Mouse (Mus musculus): ENCODE measurements around the gene Foxn3. TPM values are rescaled to one million over a fixed set of nuclear protein-coding genes. Genes with fewer than 3 reads are reported as not detected.

Foxn3 gene
- polyA plus RNA-seq, 1 experiment from 2014 or later = 90.0 TPM

- Histone ChIP-seq H3K36me3 (no peaks in the 10 kb centered on the region), H3K9me3 (no peaks in the 10 kb centered on the region), H3K4me1 (peaks cover 84% of the 10 kb centered on the region), H3K4me3 (no peak overlapping the region), H3K4me2 (replicated peaks) (no peak overlapping the region), H3K27ac (replicated peaks) (peak overlapping the region; percentile 90), H3K27me3 (no peaks in the 10 kb centered on the region), H3K9ac (replicated peaks) (no peak overlapping the region)
- 69% methylated on average over 12 of the region's 12 CpGs for WGBS
- ATAC-seq (ENCODE audit: low FRiP score, low read depth) = no peak
These were observed 232.5 kb downstream of the Foxn3 start for GRCm38 (mm10) chr12:99330822-99331285.

- Histone ChIP-seq H3K4me3 (no peak overlapping the region), H3K9me3 (no peaks in the 10 kb centered on the region), H3K9ac (replicated peaks) (peak overlapping the region; percentile 17; the same call in 1 of the 2 replicates), H3K27me3 (no peaks in the 10 kb centered on the region), H3K4me2 (replicated peaks) (peak overlapping the region; percentile 36), H3K27ac (replicated peaks) (peak overlapping the region; percentile 90), H3K36me3 (no peaks in the 10 kb centered on the region), H3K4me1 (peaks cover 78% of the 10 kb centered on the region)
- WGBS = 4% methylated on average over 20 of the region's 20 CpGs
- peak; percentile 81 for ATAC-seq (ENCODE audit: low FRiP score, low read depth)
These were observed 233.8 kb downstream of the Foxn3 start for GRCm38 (mm10) chr12:99329301-99330257.

- no peak for ATAC-seq (ENCODE audit: low FRiP score, low read depth)
- no peaks in the 10 kb centered on the region for H3K9me3 ChIP-seq
- no peak overlapping the region for H3K9ac ChIP-seq (replicated peaks)
- no peaks in the 10 kb centered on the region for H3K36me3 ChIP-seq
- no peak overlapping the region for H3K4me2 ChIP-seq (replicated peaks)
- H3K27ac ChIP-seq (replicated peaks) = no peak overlapping the region
- peaks cover 58% of the 10 kb centered on the region for H3K4me1 ChIP-seq
- WGBS = 66% methylated on average over 8 of the region's 8 CpGs
- H3K4me3 ChIP-seq = no peak overlapping the region
- H3K27me3 ChIP-seq = no peaks in the 10 kb centered on the region
These were observed 237.2 kb downstream of the Foxn3 start for GRCm38 (mm10) chr12:99326157-99326556.

GRCm38 (mm10) chr12:99321633-99322431 is 241.6 kb downstream of the Foxn3 start:
- Histone ChIP-seq H3K9me3 (peaks cover 2% of the 10 kb centered on the region; the same call in 1 of the 2 replicates), H3K4me2 (replicated peaks) (no peak overlapping the region), H3K4me1 (peaks cover 38% of the 10 kb centered on the region), H3K4me3 (no peak overlapping the region), H3K9ac (replicated peaks) (no peak overlapping the region), H3K36me3 (peaks cover 13% of the 10 kb centered on the region), H3K27me3 (no peaks in the 10 kb centered on the region), H3K27ac (replicated peaks) (no peak overlapping the region)
- WGBS = 86% methylated on average over 12 of the region's 12 CpGs
- no peak for ATAC-seq (ENCODE audit: low FRiP score, low read depth)

- Histone ChIP-seq H3K4me3 (no peak overlapping the region), H3K27ac (replicated peaks) (no peak overlapping the region), H3K27me3 (no peaks in the 10 kb centered on the region), H3K9me3 (peaks cover 10% of the 10 kb centered on the region; the same call in 1 of the 2 replicates), H3K9ac (replicated peaks) (no peak overlapping the region), H3K36me3 (peaks cover 19% of the 10 kb centered on the region), H3K4me1 (peaks cover 32% of the 10 kb centered on the region), H3K4me2 (replicated peaks) (no peak overlapping the region)
- no peak for ATAC-seq (ENCODE audit: low FRiP score, low read depth)
- 94% methylated on average over 3 of the region's 3 CpGs for WGBS
These were observed 242.4 kb downstream of the Foxn3 start for GRCm38 (mm10) chr12:99320966-99321496.

- no peak overlapping the region for H3K9ac ChIP-seq (replicated peaks)
- no peak overlapping the region for H3K27ac ChIP-seq (replicated peaks)
- H3K27me3 ChIP-seq = no peaks in the 10 kb centered on the region
- no peak for ATAC-seq (ENCODE audit: low FRiP score, low read depth)
- no peak overlapping the region for H3K4me3 ChIP-seq
- peaks cover 19% of the 10 kb centered on the region for H3K36me3 ChIP-seq
- H3K4me2 ChIP-seq (replicated peaks) = no peak overlapping the region
- peaks cover 27% of the 10 kb centered on the region for H3K4me1 ChIP-seq
- H3K9me3 ChIP-seq = peaks cover 12% of the 10 kb centered on the region; the same call in 1 of the 2 replicates
- WGBS = 86% methylated on average over 2 of the region's 2 CpGs
These were observed 243.5 kb downstream of the Foxn3 start for GRCm38 (mm10) chr12:99319896-99320295.

- no peak for ATAC-seq (ENCODE audit: low FRiP score, low read depth)
- no peak overlapping the region for H3K9ac ChIP-seq (replicated peaks)
- WGBS = 66% methylated on average over 5 of the region's 5 CpGs
These were observed 244.2 kb downstream of the Foxn3 start for GRCm38 (mm10) chr12:99319171-99319570.

GRCm38 (mm10) chr12:99315931-99316330 is 247.5 kb downstream of the Foxn3 start:
- H3K9ac ChIP-seq (replicated peaks) = no peak overlapping the region
- H3K27me3 ChIP-seq = no peaks in the 10 kb centered on the region
- 93% methylated on average over 6 of the region's 6 CpGs for WGBS
- peaks cover 24% of the 10 kb centered on the region for H3K4me1 ChIP-seq
- peaks cover 12% of the 10 kb centered on the region; the same call in 1 of the 2 replicates for H3K9me3 ChIP-seq
- ATAC-seq (ENCODE audit: low FRiP score, low read depth) = no peak
- no peak overlapping the region for H3K4me3 ChIP-seq
- no peak overlapping the region for H3K4me2 ChIP-seq (replicated peaks)
- H3K36me3 ChIP-seq = peaks cover 19% of the 10 kb centered on the region
- H3K27ac ChIP-seq (replicated peaks) = no peak overlapping the region

More at GRCm38 (mm10) chr12:99319171-99319570, 244.2 kb downstream of the Foxn3 start:
- Histone ChIP-seq H3K4me1 (peaks cover 25% of the 10 kb centered on the region), H3K9me3 (peaks cover 12% of the 10 kb centered on the region; the same call in 1 of the 2 replicates), H3K27me3 (no peaks in the 10 kb centered on the region), H3K36me3 (peaks cover 19% of the 10 kb centered on the region), H3K27ac (replicated peaks) (no peak overlapping the region), H3K4me2 (replicated peaks) (no peak overlapping the region), H3K4me3 (no peak overlapping the region)

GRCm38 (mm10) chr12:99314817-99315216 is 248.6 kb downstream of the Foxn3 start:
- Histone ChIP-seq H3K4me3 (no peak overlapping the region), H3K27ac (replicated peaks) (no peak overlapping the region), H3K9ac (replicated peaks) (no peak overlapping the region), H3K36me3 (peaks cover 19% of the 10 kb centered on the region), H3K9me3 (peaks cover 12% of the 10 kb centered on the region; the same call in 1 of the 2 replicates), H3K4me1 (peaks cover 21% of the 10 kb centered on the region), H3K27me3 (no peaks in the 10 kb centered on the region), H3K4me2 (replicated peaks) (no peak overlapping the region)
- 86% methylated on average over 5 of the region's 5 CpGs for WGBS
- no peak for ATAC-seq (ENCODE audit: low FRiP score, low read depth)

GRCm38 (mm10) chr12:99311303-99311702 is 252.1 kb downstream of the Foxn3 start:
- H3K27me3 ChIP-seq = no peaks in the 10 kb centered on the region
- no peak for ATAC-seq (ENCODE audit: low FRiP score, low read depth)
- peaks cover under 1% of the 10 kb centered on the region; the same call in 1 of the 2 replicates for H3K36me3 ChIP-seq
- no peak overlapping the region for H3K4me2 ChIP-seq (replicated peaks)
- H3K4me1 ChIP-seq = peaks cover 45% of the 10 kb centered on the region
- H3K9me3 ChIP-seq = peaks cover 4% of the 10 kb centered on the region; the same call in 1 of the 2 replicates
- 51% methylated on average over 3 of the region's 3 CpGs for WGBS
- no peak overlapping the region for H3K9ac ChIP-seq (replicated peaks)
- H3K27ac ChIP-seq (replicated peaks) = peak overlapping the region; percentile 56
- no peak overlapping the region for H3K4me3 ChIP-seq

GRCm38 (mm10) chr12:99309937-99310336 is 253.4 kb downstream of the Foxn3 start:
- H3K27me3 ChIP-seq = no peaks in the 10 kb centered on the region
- H3K27ac ChIP-seq (replicated peaks) = no peak overlapping the region
- H3K4me2 ChIP-seq (replicated peaks) = no peak overlapping the region
- no peak overlapping the region for H3K9ac ChIP-seq (replicated peaks)
- H3K4me1 ChIP-seq = peaks cover 58% of the 10 kb centered on the region
- no peak overlapping the region for H3K4me3 ChIP-seq
- WGBS = 80% methylated on average over 5 of the region's 5 CpGs
- H3K9me3 ChIP-seq = no peaks in the 10 kb centered on the region
- no peak for ATAC-seq (ENCODE audit: low FRiP score, low read depth)
- H3K36me3 ChIP-seq = no peaks in the 10 kb centered on the region

Measured in midbrain, embryonic 12.5 days (tissue).